Mouse (Mus musculus) layer of hippocampus, postnatal 25 days (tissue): ENCODE results near the gene Atp2b4. TPM values are rescaled to one million over a fixed set of nuclear protein-coding genes. Genes with fewer than 3 reads are reported as not detected.
"Not testable (repeated sequence)": the region's sequence is repeated elsewhere in the genome, so short reads cannot be mapped to it uniquely, and the experiment has no call there.

Experiments
- DNase-seq, 2 experiments: peaks; one replicate each; pipeline ENCODE4 v3.0.0; 2022; ENCODE audit warnings: mixed read lengths in 2 of 2, low spot score in 1 of 2; ENCODE audit errors: extremely low spot score in 1 of 2
- total RNA-seq, 2 experiments: library from RNA; stranded (reverse); gene quantifications; 2 replicates each; pipeline ENCODE4 v1.2.3; 2021

Atp2b4 gene
- total RNA-seq, 2 experiments from 2014 or later = 67.6 to 79.3 TPM

- DNase-seq = no peak
Measured at GRCm38 (mm10) chr1:133709292-133709691, 91.5 kb downstream of the Atp2b4 start.

- DNase-seq = not testable (repeated sequence)
Measured at GRCm38 (mm10) chr1:133701824-133702223, 99.0 kb downstream of the Atp2b4 start.

- no peak for DNase-seq
Measured at GRCm38 (mm10) chr1:133697935-133698620, 102.8 kb downstream of the Atp2b4 start.

GRCm38 (mm10) chr1:133695901-133696300, 104.9 kb downstream of the Atp2b4 start:
- no peak for DNase-seq

GRCm38 (mm10) chr1:133694876-133695275, 106.0 kb downstream of the Atp2b4 start:
- no peak for DNase-seq

- DNase-seq = no peak
Measured at GRCm38 (mm10) chr1:133694301-133694700, 106.5 kb downstream of the Atp2b4 start.

- DNase-seq = no peak
Measured at GRCm38 (mm10) chr1:133693536-133694114, 107.2 kb downstream of the Atp2b4 start.

GRCm38 (mm10) chr1:133692195-133692594, 108.6 kb downstream of the Atp2b4 start:
- no peak for DNase-seq

- no peak for DNase-seq
Measured at GRCm38 (mm10) chr1:133691046-133691445, 109.8 kb downstream of the Atp2b4 start.

- DNase-seq = no peak
Measured at GRCm38 (mm10) chr1:133689897-133690296, 110.9 kb downstream of the Atp2b4 start, which contains the start of gene Lax1. Gene Lax1, minus strand, starts transcription at chr1:133690108.

- no peak for DNase-seq
Measured at GRCm38 (mm10) chr1:133688301-133688700, 112.5 kb downstream of the Atp2b4 start.

- DNase-seq = no peak
Measured at GRCm38 (mm10) chr1:133685749-133686519, 114.9 kb downstream of the Atp2b4 start.

GRCm38 (mm10) chr1:133671801-133672200, 129.0 kb downstream of the Atp2b4 start:
- no peak for DNase-seq

GRCm38 (mm10) chr1:133671266-133671665, 129.6 kb downstream of the Atp2b4 start:
- DNase-seq = no peak

GRCm38 (mm10) chr1:133670776-133671175, 130.1 kb downstream of the Atp2b4 start:
- DNase-seq = no peak

GRCm38 (mm10) chr1:133670190-133670589, 130.7 kb downstream of the Atp2b4 start:
- no peak for DNase-seq

- DNase-seq = no peak
Measured at GRCm38 (mm10) chr1:133668618-133669017, 132.2 kb downstream of the Atp2b4 start.

- no peak for DNase-seq
Measured at GRCm38 (mm10) chr1:133667721-133668120, 133.1 kb downstream of the Atp2b4 start.

- not testable (repeated sequence) for DNase-seq
Measured at GRCm38 (mm10) chr1:133665713-133666112, 135.1 kb downstream of the Atp2b4 start.

GRCm38 (mm10) chr1:133664203-133664970, 136.5 kb downstream of the Atp2b4 start:
- no peak for DNase-seq

- DNase-seq = no peak
Measured at GRCm38 (mm10) chr1:133663427-133663826, 137.4 kb downstream of the Atp2b4 start.
